Mouse (Mus musculus) heart, embryonic 12.5 days (tissue): ENCODE data around the gene Phospho1. TPM values are rescaled to one million over a fixed set of nuclear protein-coding genes. Genes with fewer than 3 reads are reported as not detected.

ENCODE experiments used
- ATAC-seq: fragments of 200-750 bp; cut with Nextera tagmentation; 2 replicates; pipeline ENCODE4 v1.8.0; 2017; ENCODE audit warnings: moderate TSS enrichment, moderate library complexity; ENCODE audit not compliant: insufficient number of reproducible peaks, low FRiP score
- H3K27ac ChIP-seq: fragments of 300-500 bp; sonication (generic); 2 replicates; pipeline ENCODE4 v1.5.1; 2016; ENCODE audit warnings: mild to moderate bottlenecking, moderate library complexity; ENCODE audit not compliant: poor library complexity, severe bottlenecking
- H3K27me3 ChIP-seq: fragments of 300-500 bp; sonication (generic); replicated peaks from 2 replicates; pipeline ENCODE4 v1.6.1; 2016; ENCODE audit warnings: mild to moderate bottlenecking, moderate library complexity
- H3K36me3 ChIP-seq: fragments of 300-500 bp; sonication (generic); 2 replicates; pipeline ENCODE4 v1.6.1; 2016; ENCODE audit warnings: mild to moderate bottlenecking, moderate library complexity
- H3K4me1 ChIP-seq: fragments of 300-500 bp; sonication (generic); replicated peaks from 2 replicates; pipeline ENCODE4 v1.6.1; 2016; ENCODE audit warnings: mild to moderate bottlenecking
- H3K4me2 ChIP-seq: fragments of 300-500 bp; sonication (generic); 2 replicates; pipeline ENCODE4 v1.6.1; 2016; ENCODE audit warnings: mild to moderate bottlenecking, moderate library complexity
- H3K4me3 ChIP-seq: fragments of 300-500 bp; sonication (generic); 2 replicates; pipeline ENCODE4 v1.5.1; 2016; ENCODE audit warnings: mild to moderate bottlenecking
- H3K9ac ChIP-seq: fragments of 300-500 bp; sonication (generic); 2 replicates; pipeline ENCODE4 v1.6.1; 2016; ENCODE audit warnings: mild to moderate bottlenecking, moderate library complexity
- H3K9me3 ChIP-seq: fragments of 300-500 bp; sonication (generic); replicated peaks from 2 replicates; pipeline ENCODE4 v1.6.1; 2016; ENCODE audit warnings: mild to moderate bottlenecking, moderate library complexity
- WGBS: fragments of 180-500 bp; shearing (Covaris S2); methylation state at CpG from one replicate; pipeline ENCODE4 v1.1.7; 2016; 5-methylcytosine and 5-hydroxymethylcytosine counted together
- polyA plus RNA-seq: library from polyadenylated mRNA; unstranded; fragments of >200 nt; fragmentation: Nextera tagmentation; extraction: Ambion mirVana; gene quantifications from 2 replicates; pipeline ENCODE4 v1.2.1, GENCODE M21; 2016

Phospho1 gene
- polyA plus RNA-seq, 1 experiment from 2014 or later: 0.66 TPM

DNA sequence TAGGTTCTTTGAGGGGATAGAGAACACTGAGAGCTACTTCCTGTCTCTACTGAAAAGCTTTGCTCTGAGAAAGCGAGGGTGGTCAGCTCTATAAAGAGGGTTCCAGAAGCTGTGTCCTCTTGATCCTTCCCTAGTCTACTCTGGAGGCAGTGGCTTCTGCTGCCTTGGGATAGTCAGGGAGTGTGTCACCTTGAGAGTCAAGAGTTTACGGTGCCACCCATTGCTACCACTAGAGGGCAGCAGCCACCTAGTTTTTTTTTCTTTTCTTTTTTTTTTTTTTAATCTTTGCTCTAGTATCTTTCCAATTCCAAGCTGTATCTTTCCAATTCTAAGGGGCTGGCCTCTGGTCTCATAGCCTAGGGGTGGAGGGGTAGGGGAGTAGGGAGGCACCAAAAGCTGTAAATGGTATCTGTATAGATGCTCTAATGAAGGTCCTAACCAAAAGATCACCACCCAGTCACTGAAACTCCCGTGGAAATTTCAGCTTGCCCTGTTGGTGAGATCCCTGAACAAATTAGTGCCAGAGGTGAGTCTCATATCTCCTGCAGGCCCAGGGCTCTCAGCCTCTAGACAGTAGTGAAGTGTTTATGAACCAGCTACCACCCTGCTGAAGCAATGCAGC lies 3.3 kb downstream of the Phospho1 start:
- Histone ChIP-seq H3K27ac (no peak overlapping the region), H3K36me3 (no peaks in the 10 kb centered on the region), H3K9ac (no peak overlapping the region), H3K4me1 (peaks cover 46% of the 10 kb centered on the region), H3K9me3 (no peaks in the 10 kb centered on the region), H3K4me2 (no peak overlapping the region), H3K27me3 (peaks cover 59% of the 10 kb centered on the region), H3K4me3 (no peak overlapping the region)
- WGBS: 13% methylated on average over 3 of the region's 3 CpGs
- no peak for ATAC-seq

DNA sequence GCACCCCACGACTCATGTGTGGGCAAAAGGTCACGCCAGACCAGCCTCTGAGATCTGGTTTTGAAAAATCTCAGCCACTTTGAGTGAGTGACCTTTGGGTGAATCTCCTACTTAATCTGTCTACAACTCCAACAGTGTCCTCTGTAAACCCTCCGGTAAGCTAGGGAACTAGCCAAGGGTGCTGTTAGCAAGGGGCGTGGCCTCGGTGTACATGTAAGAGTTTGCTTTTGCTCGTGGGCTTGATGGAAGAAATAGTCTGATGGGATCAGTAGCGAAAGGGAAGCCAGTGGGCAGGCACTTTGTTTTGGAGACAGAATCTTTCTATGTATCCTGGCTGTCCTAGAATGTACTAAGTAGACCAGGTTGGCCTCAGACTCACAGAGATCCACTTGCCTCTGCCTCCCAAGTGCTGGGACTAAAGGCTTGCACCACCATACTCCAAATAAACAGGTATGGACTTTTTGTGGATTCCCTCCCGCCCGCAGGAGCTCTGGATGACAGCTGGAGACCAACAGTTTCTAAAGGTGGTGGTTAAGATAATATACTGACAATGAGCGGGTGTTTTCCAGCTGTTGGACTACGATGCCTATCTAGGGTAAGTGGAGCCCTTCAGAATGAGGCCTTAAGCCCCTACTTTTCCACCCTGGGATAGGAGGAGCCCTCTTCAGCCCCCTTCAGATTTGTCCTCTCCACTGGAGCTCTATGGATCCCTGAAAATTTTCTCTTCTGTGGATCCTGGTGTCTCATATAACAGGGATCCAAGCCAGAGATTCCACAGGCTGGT lies 4.1 kb downstream of the Phospho1 start:
- 62% methylated on average over 11 of the region's 11 CpGs for WGBS

DNA sequence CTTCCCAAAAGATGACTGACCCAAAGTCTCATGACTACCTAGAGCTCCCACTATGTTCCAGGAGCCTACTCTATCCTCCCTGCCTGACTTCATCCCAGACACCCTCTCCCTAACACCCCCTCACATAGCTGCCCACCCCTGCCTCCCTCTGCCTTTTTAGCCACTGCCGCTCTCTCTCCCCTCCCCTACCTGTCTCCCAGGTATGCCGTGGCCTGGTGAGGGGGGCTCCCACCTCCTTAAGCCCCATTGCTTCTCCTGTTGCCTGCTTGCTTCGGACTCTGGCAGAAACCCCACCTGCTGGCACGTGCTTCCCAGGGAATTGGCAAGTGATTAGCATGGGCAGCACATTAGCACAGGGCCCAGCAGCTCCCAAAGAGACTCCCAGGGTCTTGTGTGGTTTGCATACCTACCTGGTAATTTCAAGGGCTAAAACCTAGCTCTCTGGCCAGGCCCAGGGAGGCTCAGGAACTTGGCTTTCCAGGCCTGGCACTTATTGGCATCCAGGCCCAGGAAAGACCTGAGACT lies 5.3 kb downstream of the Phospho1 start:
- Histone ChIP-seq H3K4me1 (peaks cover 59% of the 10 kb centered on the region), H3K9me3 (no peaks in the 10 kb centered on the region), H3K4me2 (no peak overlapping the region; the same call in 1 of the 2 replicates), H3K4me3 (peak overlapping the region; percentile 39; the same call in 1 of the 2 replicates), H3K9ac (peak overlapping the region; percentile 36; the same call in 1 of the 2 replicates), H3K27me3 (peaks cover 69% of the 10 kb centered on the region), H3K27ac (no peak overlapping the region), H3K36me3 (no peaks in the 10 kb centered on the region)
- no peak for ATAC-seq
- WGBS: 42% methylated on average over 4 of the region's 4 CpGs

More for the DNA sequence above, 4.1 kb downstream of the Phospho1 start:
- Histone ChIP-seq H3K27ac (no peak overlapping the region), H3K9ac (no peak overlapping the region), H3K36me3 (no peaks in the 10 kb centered on the region), H3K27me3 (peaks cover 60% of the 10 kb centered on the region), H3K4me1 (peaks cover 54% of the 10 kb centered on the region), H3K4me2 (no peak overlapping the region), H3K9me3 (no peaks in the 10 kb centered on the region), H3K4me3 (no peak overlapping the region)
- no peak for ATAC-seq

DNA sequence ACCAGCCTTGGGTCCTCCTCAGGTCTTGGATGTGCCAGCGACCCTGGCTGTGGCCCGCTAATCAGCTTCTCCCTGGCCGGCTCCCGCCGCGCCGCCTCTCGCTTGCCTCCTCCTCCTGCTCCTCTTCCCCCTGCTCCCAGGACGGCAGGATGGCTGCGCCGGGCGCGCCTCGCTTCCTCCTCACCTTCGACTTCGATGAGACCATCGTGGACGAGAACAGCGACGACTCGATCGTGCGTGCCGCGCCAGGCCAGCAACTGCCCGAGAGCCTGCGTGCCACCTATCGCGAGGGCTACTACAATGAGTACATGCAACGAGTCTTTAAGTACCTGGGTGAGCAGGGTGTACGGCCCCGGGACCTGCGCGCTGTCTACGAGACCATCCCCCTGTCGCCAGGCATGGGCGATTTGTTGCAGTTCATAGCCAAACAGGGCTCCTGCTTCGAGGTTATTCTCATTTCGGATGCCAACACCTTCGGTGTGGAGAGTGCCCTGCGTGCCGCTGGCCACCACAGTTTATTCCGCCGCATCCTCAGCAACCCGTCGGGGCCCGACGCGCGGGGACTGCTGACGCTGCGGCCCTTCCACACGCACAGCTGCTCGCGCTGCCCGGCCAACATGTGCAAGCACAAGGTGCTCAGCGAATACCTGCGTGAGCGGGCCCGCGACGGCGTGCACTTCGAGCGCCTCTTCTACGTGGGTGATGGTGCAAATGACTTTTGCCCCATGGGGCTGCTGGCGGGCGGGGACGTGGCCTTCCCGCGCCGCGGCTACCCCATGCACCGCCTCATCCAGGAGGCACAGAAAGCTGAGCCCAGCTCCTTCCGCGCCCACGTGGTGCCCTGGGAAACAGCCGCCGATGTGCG lies 6.3 kb downstream of the Phospho1 start:
- no peaks in the 10 kb centered on the region for H3K36me3 ChIP-seq
- H3K4me3 ChIP-seq: peak overlapping the region; percentile 39
- WGBS: 8% methylated on average over 80 of the region's 80 CpGs
- H3K9me3 ChIP-seq: no peaks in the 10 kb centered on the region
- no peak for ATAC-seq
- H3K4me2 ChIP-seq: peak overlapping the region; percentile 70
- peaks cover 69% of the 10 kb centered on the region for H3K27me3 ChIP-seq
- H3K4me1 ChIP-seq: peaks cover 63% of the 10 kb centered on the region
- H3K27ac ChIP-seq: no peak overlapping the region
- peak overlapping the region; percentile 43; the same call in 1 of the 2 replicates for H3K9ac ChIP-seq

DNA sequence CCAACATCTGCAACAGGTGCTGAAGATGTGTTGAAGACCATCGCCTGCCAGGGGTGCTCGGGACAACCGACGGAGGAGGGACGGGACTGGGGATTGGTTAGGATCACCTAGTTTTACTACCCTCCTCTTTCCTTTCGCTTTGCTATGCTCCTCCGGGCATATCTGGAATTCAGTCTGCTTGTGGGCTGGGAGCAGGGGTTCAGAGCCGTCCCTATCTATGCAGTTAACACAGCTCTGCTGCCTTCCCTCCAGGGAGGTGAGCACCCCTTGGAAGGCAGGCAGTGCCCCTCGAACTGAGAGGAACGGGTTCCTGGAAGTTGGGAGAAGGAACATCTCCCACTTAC lies 6.9 kb downstream of the Phospho1 start:
- WGBS: 16% methylated on average over 10 of the region's 10 CpGs
- peak overlapping the region; percentile 1; the same call in 1 of the 2 replicates for H3K9ac ChIP-seq

DNA sequence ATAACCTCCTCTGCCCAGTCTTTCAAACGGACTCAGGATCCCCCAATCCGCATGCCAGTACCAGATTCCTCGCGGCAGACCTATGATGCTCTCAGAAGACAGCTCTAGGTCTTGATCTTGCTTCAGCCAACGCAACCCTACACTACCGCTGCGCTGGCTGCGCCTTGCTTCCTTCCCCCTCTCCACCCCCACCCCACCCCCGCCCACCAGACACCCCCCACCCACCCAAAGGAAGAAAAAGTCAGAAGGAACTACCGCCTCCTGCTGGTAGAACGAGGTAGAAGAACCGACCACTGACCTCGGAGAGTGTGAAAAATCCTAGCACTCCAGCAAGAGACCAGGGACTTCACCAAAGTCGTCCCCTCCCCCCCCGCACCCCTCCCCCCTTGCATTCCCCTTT lies 7.3 kb downstream of the Phospho1 start:
- Histone ChIP-seq H3K27me3 (peaks cover 66% of the 10 kb centered on the region), H3K4me2 (peak overlapping the region; percentile 70; the same call in 1 of the 2 replicates), H3K9ac (no peak overlapping the region), H3K4me3 (peak overlapping the region; percentile 39; the same call in 1 of the 2 replicates), H3K36me3 (no peaks in the 10 kb centered on the region), H3K4me1 (peaks cover 73% of the 10 kb centered on the region), H3K9me3 (no peaks in the 10 kb centered on the region), H3K27ac (no peak overlapping the region)
- 6% methylated on average over 15 of the region's 15 CpGs for WGBS
- ATAC-seq: no peak

More for the DNA sequence above, 6.9 kb downstream of the Phospho1 start:
- Histone ChIP-seq H3K4me3 (peak overlapping the region; percentile 39), H3K4me1 (peaks cover 69% of the 10 kb centered on the region), H3K27me3 (peaks cover 69% of the 10 kb centered on the region), H3K9me3 (no peaks in the 10 kb centered on the region), H3K4me2 (peak overlapping the region; percentile 70), H3K36me3 (no peaks in the 10 kb centered on the region), H3K27ac (no peak overlapping the region)
- ATAC-seq: no peak

DNA sequence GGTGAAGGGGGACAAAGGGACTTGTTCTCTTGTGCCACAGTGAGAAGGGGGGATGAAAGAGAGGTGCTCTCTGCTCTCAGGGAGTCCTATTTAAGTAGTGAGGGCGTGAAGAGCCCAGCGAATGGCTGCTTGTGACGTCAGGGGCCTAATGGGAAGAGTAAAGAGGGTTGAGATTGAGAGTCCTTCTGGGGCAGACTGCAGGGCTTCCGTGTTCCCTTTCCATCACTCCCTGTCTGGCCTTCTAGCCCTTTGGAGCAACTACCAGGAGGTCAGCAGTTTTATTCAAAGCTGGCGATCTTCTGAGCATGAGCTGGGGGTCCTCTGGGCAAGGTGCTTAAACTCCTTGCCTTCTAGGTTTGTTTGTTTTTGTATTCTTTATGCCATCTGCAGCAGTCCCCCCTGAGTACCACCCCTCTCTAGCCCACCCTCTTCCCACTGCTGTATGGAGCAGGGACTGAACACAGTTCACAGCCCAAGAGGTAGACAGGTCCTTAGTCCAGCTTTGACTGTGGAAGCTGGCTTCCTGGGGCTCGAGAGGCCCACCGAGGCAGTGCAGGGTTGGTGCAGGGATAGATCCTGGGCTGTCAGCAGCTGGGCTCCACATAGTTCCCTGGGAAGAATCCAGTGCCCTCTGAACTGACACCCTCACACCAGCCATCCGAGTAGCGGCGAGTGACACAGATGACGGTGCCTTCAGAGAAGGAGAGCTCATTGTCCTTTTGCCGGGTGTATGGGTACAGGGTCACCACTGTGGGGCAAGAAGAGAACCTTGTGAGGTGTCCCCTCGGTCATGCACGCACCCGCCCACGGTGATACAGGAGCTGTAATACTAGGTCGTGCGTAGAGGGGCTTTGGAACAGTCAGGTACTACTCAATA lies 8.1 kb downstream of the Phospho1 start:
- Histone ChIP-seq H3K9me3 (no peaks in the 10 kb centered on the region), H3K27me3 (peaks cover 64% of the 10 kb centered on the region), H3K9ac (no peak overlapping the region), H3K27ac (no peak overlapping the region), H3K4me3 (no peak overlapping the region), H3K4me2 (no peak overlapping the region), H3K36me3 (no peaks in the 10 kb centered on the region), H3K4me1 (peaks cover 80% of the 10 kb centered on the region)
- 42% methylated on average over 18 of the region's 18 CpGs for WGBS
- ATAC-seq: no peak

DNA sequence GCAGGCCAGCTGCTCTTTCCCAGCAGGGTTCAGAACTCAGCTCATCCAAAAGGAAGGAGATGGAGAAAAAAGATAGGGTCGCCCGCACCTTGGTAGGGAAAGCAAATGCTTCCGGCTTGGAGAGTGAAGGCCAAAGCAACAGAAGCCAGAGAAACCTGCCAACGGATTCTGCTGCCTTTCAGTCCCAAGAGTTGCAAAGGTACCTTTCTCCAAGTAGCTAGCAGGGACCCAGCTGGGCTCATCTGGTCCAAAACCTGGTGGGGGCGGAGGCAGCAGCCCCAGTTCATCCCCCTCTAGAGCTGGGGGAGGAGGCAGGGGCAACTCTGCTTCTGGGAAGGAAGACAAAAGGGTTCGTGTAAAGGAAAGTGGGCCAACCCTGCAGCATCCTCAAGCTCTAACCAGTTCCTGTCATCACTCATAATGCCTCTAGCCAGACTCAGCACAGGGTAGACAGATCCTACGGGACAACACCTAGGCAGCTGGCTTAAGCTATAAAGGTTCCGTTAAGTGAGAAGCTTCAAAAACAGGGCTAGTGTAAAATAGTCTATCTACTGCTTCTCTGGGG lies 8.8 kb downstream of the Phospho1 start:
- Histone ChIP-seq H3K9me3 (no peaks in the 10 kb centered on the region), H3K4me2 (no peak overlapping the region), H3K36me3 (no peaks in the 10 kb centered on the region), H3K9ac (no peak overlapping the region), H3K4me1 (peaks cover 86% of the 10 kb centered on the region), H3K27me3 (peaks cover 63% of the 10 kb centered on the region), H3K27ac (no peak overlapping the region), H3K4me3 (no peak overlapping the region)
- no peak for ATAC-seq
- WGBS: 28% methylated on average over 8 of the region's 8 CpGs

DNA sequence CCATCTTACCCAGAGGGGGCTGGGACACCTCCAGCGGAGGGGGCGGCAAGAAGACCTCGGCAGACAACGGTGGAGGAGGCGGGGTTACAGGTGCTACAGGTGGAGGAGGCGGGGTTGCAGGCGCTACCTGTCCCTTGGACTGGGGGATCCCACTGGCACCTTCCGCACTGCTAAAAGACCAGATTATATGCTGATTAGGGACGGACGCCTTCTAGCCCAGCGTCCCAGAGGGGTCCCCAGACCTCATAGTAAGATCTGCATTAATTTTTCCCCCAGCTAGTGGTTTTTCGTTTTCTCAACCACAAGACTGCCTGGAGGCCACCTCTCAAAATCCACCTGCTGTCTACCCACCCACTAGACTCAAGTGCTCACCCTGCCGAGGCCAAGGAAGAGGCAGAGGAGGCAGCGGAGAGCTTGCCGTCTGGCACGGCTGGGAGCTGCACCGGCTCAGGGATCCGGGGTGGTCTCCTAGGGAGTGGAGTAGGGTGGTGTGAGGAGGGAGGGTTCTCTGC lies 9.4 kb downstream of the Phospho1 start:
- WGBS: 11% methylated on average over 18 of the region's 18 CpGs
- Histone ChIP-seq H3K27me3 (peaks cover 57% of the 10 kb centered on the region), H3K27ac (no peak overlapping the region), H3K4me3 (peak overlapping the region; percentile 6; the same call in 1 of the 2 replicates), H3K9ac (no peak overlapping the region), H3K36me3 (no peaks in the 10 kb centered on the region), H3K4me2 (peak overlapping the region; percentile 49), H3K9me3 (no peaks in the 10 kb centered on the region), H3K4me1 (peaks cover 92% of the 10 kb centered on the region)
- ATAC-seq: no peak
